Mouse (Mus musculus): ENCODE measurements at regions not wholly inside any gene's neighbourhood (a gene's known extent, or its start where the extent isn't known, plus 50 kb on each side); places are given as distances from the start of the nearest gene placed in this dataset.

DNA sequence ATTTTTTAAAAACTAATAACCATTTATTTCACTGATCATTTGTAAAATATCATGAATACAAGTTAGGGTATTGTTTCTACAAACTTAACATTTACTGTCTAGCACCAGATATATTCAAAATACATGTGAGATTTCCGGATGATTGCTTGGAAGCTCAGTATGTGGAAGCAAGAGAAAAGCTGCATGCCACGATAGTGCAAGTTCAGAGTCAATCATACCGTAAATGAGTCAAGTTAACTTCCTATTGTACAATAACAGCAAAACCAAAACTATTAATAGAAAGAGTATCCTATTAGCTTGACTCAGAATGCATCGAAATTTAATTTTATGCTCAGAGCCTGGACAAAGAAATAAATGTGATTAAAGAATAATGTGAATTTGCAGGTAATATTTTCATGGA lies 1284.6 kb upstream of the Cited2 start:
- DNase-seq (ENCODE audit: low read depth, low spot score) = no peak

- DNase-seq (ENCODE audit: low read depth, low spot score) = no peak
Observed at GRCm38 (mm10) chr10:16440932-16441640, 1281.9 kb upstream of the Cited2 start.

DNA sequence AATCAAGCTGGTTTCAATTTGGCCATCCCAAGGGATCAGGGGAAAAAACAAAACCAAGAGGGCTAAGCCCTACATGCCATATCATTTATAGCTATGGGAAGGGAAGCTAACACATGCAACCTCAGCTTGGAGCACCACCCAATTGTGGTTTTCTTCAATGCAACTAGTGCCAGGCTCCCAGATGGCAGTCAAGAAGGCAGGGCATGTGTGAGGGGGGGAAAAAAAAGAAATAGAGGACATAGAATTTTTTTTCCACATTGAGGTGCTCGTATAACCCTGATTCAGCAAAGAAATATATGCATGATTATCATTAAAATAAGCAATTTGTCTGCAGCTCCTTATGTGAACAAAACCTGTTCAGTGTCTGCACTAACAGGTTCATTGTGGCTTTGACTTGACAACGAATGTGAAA lies 1281.4 kb upstream of the Cited2 start:
- no peak for DNase-seq (ENCODE audit: low read depth, low spot score)

GRCm38 (mm10) chr10:16443901-16444300 lies 1279.1 kb upstream of the Cited2 start:
- no peak for DNase-seq (ENCODE audit: low read depth, low spot score)

DNA sequence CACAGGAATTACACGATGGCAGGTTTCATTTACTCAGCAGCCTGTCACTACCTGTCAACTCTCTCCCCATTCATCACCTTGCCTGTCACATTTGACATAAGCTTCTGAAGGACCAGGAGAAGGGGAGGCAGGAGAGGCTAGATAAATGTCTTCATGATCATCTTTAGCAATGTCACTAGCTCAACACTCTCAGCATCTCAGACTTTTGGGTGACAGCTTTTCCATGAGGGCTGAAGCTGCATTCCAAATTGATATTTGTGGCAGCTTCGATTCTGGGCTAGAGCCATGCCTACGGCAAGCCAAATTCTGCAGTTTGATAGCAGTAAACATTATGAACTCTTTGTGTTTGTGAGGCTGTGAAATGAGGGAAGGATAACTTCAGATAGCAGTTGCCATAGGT lies 1255.1 kb upstream of the Cited2 start:
- no peak for DNase-seq (ENCODE audit: low read depth, low spot score)

- DNase-seq (ENCODE audit: low read depth, low spot score) = no peak
Observed at GRCm38 (mm10) chr10:16469711-16470110, 1253.3 kb upstream of the Cited2 start.

DNA sequence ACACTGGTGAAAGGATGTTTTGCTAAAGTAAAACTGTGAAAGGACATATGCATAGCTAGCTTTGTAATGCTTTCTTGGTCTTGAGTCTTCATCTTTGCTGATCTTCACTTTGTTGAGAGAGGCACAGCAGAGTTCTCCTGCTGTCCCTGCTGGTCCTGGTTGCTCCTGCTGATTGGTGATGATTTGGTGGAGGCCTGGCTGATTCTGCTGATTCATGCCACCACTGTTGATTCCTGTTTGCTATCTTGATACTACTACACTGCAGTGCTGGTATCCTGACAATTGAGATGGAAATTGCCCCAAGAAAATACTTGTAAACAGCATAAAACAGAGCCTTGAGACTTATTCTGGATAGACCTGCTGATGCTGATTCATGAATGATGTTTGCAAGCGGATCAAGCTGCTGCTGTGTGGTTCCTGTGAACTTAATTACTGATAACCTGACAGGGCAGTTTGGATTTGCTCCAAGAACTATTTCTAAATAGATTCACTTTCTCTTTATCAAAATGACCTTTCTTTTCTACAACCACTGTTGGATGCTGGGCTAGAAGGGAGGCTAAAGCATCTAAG lies 1249.0 kb upstream of the Cited2 start:
- DNase-seq (ENCODE audit: low read depth, low spot score) = no peak

DNA sequence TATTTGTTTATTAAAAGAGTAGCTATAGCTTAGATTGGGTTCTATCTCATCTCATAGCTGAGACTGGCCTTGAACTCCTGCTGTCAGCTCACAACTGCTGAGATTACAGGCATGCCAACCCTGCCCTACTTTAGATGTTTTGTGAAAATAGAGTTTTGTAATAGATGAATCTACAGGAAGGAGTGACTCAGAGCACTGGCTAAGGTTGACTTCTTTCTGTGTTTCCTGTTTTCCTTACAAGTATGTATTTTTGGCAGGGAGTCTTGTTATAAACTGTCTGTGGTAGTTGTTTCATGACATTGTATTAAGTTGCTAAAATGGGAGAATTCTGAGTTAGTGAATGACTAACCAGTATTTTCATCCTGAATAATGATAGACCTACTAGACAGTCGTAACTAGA lies 1224.4 kb upstream of the Cited2 start:
- no peak for DNase-seq (ENCODE audit: low read depth, low spot score)

DNA sequence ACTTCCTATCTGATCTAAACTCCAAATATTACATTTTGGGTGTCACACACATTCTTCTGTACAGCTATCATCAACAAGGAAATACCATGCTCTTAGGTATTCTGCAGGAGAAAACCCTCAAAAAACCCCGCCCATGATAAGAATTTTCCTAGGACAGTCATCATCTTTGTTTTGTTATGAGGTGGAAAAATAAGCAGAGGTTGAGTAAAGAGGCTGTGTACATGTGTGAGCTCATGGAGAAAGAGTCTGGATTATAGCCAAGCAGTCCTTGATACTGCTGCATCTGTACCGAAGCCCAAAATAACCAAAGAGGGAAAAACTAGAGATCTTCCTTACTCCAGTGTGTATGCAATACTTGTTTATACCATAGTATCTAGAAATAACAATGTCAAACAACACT lies 1215.3 kb upstream of the Cited2 start:
- no peak for DNase-seq (ENCODE audit: low read depth, low spot score)

DNA sequence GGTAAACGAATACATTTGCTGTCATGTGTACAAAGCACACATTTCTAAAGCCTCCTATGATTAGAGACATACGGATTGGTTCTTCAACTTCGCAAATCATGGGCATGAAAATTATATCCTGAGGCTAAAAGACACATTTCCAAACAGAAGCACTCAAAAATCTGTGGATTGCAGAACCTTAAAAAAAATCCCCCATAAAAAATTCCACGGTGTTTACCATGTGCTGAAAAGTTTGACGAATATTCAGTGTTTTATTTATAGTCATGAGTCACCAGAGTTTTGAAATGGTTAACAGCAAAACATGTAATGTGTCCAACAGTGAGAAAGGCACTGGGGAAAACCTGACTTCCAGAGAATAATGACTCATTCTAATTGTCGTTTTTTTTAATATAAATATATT lies 1214.9 kb upstream of the Cited2 start:
- DNase-seq (ENCODE audit: low read depth, low spot score) = no peak

GRCm38 (mm10) chr10:16514656-16515055 lies 1208.4 kb upstream of the Cited2 start:
- DNase-seq (ENCODE audit: low read depth, low spot score) = no peak

GRCm38 (mm10) chr10:16521895-16522294 lies 1201.1 kb upstream of the Cited2 start:
- no peak for DNase-seq (ENCODE audit: low read depth, low spot score)

DNA sequence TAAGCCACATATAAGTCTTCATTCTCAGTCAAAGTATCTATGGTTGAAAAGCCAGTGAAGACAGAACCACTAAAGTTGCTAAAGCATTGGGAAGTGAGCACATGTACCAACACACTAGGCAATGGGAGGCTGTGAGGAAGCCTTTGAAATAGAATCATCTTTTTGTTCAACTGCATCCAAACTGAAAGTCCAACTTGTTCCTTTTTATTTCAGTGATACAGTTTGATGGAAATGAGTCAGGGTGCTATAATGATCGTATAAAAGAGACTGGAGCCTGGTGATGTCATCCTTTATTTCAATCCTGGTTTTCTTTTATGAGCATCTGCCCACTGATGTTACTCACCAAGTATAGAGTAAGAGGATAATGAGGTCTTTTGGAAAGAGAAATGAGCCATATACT lies 1198.9 kb upstream of the Cited2 start:
- DNase-seq (ENCODE audit: low read depth, low spot score) = no peak

DNA sequence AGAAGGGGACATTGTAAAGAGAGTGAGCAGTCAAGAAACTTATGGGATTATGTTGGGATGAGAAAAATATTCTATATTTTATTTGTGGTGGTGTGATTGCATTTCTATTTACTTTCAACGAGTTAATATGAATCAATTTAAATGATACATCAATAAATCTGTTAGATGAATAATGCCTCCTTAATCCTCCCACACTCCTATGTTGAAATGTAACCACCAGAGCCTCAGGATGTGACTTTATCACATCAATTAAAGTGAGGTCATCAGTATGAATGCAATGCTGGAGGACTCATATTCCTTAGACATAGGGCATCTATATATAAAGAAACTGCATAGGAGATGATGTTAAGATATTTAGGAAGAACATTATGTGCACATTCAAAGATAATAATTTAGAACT lies 1195.3 kb upstream of the Cited2 start:
- DNase-seq (ENCODE audit: low read depth, low spot score) = no peak

GRCm38 (mm10) chr10:16537660-16538059 lies 1185.4 kb upstream of the Cited2 start:
- no peak for DNase-seq (ENCODE audit: low read depth, low spot score)

DNA sequence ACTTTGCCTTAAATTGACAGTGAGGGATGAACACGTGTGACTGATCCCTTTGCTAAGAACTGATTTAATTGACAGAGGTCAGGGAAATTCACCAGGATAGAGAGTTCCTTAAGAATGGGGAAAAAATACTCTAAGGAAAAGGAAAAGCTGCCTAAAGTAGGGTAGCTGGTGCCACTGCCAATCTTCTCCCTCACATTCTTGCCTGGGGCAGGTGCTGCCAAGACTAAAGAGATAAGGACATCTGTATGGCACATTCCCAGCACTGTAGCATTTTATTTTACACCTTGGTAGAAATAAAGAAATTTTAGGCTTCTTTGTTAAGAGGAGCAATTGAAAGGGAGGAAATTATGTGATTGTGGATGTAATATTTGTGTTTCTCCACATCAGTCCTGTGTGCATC lies 1184.6 kb upstream of the Cited2 start:
- no peak for DNase-seq (ENCODE audit: low read depth, low spot score)

GRCm38 (mm10) chr10:16545445-16545844 lies 1177.6 kb upstream of the Cited2 start:
- no peak for DNase-seq (ENCODE audit: low read depth, low spot score)

DNA sequence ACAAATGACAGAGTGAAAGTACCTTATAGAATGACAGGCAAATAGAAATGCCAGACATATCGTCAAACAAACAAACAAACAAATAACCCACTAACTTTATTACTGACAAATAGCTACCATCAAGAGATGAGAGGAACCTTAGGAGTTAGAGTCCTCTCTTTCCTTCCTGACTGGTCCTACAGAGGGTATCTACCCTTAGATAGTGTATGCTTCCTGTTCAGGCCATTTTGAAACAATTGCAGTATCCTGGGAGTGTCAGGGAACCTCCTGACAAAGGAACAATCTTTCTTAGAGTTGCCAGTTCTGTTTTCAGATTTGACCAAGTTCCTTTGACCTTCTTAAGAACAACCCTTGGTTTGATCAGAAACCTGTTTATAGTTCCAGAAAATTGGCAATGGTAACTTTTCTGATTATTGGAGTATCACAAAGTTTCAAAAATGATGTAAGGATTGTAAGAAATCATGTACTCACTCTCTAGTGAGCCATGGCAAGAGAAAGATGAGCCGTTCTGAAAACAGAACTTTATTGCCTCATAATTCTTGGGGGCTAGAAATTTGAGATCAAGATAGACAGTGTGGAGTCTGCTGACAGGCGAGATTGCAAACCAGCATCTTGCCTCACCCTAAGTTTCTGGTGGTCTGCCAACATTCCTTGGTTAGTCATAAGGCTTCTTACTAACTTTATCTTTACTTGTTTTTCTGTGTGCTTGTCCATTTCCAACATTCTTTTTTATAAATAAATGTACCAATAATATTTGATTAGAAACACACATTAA lies 1170.0 kb upstream of the Cited2 start:
- DNase-seq (ENCODE audit: low read depth, low spot score) = no peak

- DNase-seq (ENCODE audit: low read depth, low spot score) = no peak
Observed at GRCm38 (mm10) chr10:16574568-16574967, 1148.5 kb upstream of the Cited2 start.

DNA sequence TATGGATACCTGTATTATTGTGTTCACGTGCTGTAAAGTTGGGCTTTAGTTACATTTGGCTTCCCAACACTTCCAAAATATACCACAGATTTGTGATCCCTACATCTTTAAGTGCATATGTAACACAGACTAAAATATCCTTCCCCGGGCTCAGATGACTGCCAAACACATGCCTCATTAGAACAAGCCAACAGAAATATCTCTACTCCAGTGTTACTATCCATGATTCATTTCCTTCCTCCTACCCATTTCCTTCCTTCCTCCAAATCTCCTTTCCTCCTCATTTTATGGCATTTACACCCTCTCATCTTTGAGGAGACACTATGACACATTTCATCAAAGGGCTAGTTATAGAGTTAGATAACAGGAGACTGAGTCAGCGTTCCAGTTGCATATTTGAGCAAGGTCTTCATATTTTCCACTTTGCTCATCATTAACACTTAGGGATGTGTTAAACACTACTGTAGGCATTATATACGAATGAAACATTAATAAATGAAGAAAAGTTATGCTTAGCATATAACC lies 1144.4 kb upstream of the Cited2 start:
- DNase-seq (ENCODE audit: low read depth, low spot score) = no peak

- no peak for DNase-seq (ENCODE audit: low read depth, low spot score)
Observed at GRCm38 (mm10) chr10:16580200-16580599, 1142.8 kb upstream of the Cited2 start.

DNA sequence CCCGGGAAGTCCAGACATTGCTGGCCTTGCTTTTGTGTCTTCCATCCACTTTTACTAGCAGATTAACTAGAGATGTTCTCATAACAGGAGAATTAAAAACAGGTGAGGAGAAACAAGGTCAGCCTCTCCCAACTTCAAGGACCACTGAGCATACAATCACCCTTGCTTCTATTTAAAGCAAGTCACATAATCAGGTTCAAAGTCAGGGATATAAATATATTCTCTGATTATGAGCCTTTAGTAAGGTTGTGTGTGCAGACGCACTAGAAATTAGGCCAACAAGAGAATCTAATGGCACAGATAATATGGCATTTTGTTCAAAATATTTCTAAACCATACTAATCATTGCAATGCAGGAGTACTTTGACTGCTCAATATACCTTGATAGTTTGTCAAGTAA lies 1134.2 kb upstream of the Cited2 start:
- DNase-seq (ENCODE audit: low read depth, low spot score) = no peak

- peak; percentile 4 for DNase-seq (ENCODE audit: low read depth, low spot score)
Observed at GRCm38 (mm10) chr10:16589399-16589798, 1133.6 kb upstream of the Cited2 start.

Data from retina, adult 2 months (tissue).